Mouse (Mus musculus): ENCODE data around the gene Hoxd4. TPM values are rescaled to one million over a fixed set of nuclear protein-coding genes. Genes with fewer than 3 reads are reported as not detected.

The Hoxd4 gene
- polyA plus RNA-seq, 1 experiment from 2014 or later, result not detected

DNA sequence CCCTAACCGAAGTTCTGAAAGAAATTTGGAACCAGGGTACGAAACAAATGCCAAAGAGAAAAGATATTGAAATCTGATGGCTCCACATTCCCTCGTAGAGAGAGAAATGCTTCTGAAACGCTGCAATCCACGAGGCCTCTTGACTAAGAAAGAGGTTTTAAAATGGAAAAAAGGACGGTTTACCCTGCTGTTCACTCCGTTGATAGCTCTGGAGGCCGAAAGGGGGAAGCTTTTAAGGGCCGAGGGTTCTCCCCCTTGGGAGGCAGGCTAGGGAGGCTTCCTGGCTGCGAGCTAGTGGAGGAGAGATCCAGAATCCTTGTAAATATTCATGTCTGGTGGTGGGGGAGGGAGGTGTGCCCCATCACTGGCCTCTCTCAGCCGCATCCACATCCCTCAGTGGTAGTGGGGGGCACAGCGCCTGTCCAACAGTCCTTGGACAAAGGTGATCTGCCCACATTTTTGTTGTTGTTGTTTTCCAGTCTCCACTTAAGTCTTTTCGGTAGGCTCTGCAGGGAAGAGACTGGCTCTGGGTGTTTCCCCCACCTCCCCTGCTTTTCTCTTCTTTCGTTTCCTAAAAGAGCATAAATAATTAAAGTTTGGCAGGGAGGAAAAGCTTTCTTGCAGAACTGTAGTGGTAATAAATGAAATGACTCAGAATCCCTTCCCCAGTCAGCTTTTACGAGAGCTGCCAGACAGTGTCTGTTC is 32.7 kb upstream of the Hoxd4 start, which contains the start of gene Hoxd11:
TSS of gene Hoxd11 (plus strand) at position 667 of the 705 bp plus-strand sequence.
- under 1% methylated on average over 15 of the region's 15 CpGs for WGBS
- Histone ChIP-seq H3K4me2 (ENCODE audit: low read length) (no peak within 1 kb of the TSS), H3K27ac (ENCODE audit: low read length) (no peak within 1 kb of the TSS)

GRCm38 (mm10) chr2:74679596-74679971 is 32.1 kb upstream of the Hoxd4 start:
- Histone ChIP-seq H3K36me3 (ENCODE audit: control insufficient read depth, insufficient read depth, low read length) (no peaks in the 10 kb centered on the region), H3K27ac (ENCODE audit: low read length) (no peak overlapping the region), H3K4me3 (ENCODE audit: low read depth, low read length) (no peak overlapping the region), H3K4me1 (ENCODE audit: control insufficient read depth, insufficient read depth, low read length) (0 out of 2 replicates have a peak, but pooled peaks cover 6% of the 10 kb centered on the region), H3K9ac (ENCODE audit: low read depth, low read length) (no peak overlapping the region), H3K27me3 (ENCODE audit: control insufficient read depth, insufficient read depth, low read depth, low read length) (peaks cover 97% of the 10 kb centered on the region), H3K4me2 (ENCODE audit: low read length) (no peak overlapping the region), H3K9me3 (replicated peaks; ENCODE audit: control insufficient read depth, low read length, poor library complexity, severe bottlenecking) (no peaks in the 10 kb centered on the region)
- ATAC-seq, result no peak
- WGBS, result under 1% methylated on average over 26 of the region's 26 CpGs

More for the DNA sequence above, 32.7 kb upstream of the Hoxd4 start, which contains the start of gene Hoxd11:
- H3K9me3 ChIP-seq (replicated peaks; ENCODE audit: control insufficient read depth, low read length, poor library complexity, severe bottlenecking), result no peaks in the 10 kb centered on the region
- 0 out of 2 replicates have a peak, but pooled peaks cover 6% of the 10 kb centered on the region for H3K4me1 ChIP-seq (ENCODE audit: control insufficient read depth, insufficient read depth, low read length)
- peaks cover 97% of the 10 kb centered on the region for H3K27me3 ChIP-seq (ENCODE audit: control insufficient read depth, insufficient read depth, low read depth, low read length)
- H3K4me3 ChIP-seq (ENCODE audit: low read depth, low read length), result no peak within 1 kb of the TSS
- no peak within 1 kb of the TSS for H3K9ac ChIP-seq (ENCODE audit: low read depth, low read length)
- no peak for ATAC-seq
- H3K36me3 ChIP-seq (ENCODE audit: control insufficient read depth, insufficient read depth, low read length), result no peaks in the 10 kb centered on the region

GRCm38 (mm10) chr2:74679980-74680379 is 31.7 kb upstream of the Hoxd4 start:
- peaks cover 99% of the 10 kb centered on the region for H3K27me3 ChIP-seq (ENCODE audit: control insufficient read depth, insufficient read depth, low read depth, low read length)
- no peaks in the 10 kb centered on the region for H3K36me3 ChIP-seq (ENCODE audit: control insufficient read depth, insufficient read depth, low read length)
- no peaks in the 10 kb centered on the region for H3K9me3 ChIP-seq (replicated peaks; ENCODE audit: control insufficient read depth, low read length, poor library complexity, severe bottlenecking)
- H3K4me3 ChIP-seq (ENCODE audit: low read depth, low read length), result no peak overlapping the region
- H3K9ac ChIP-seq (ENCODE audit: low read depth, low read length), result no peak overlapping the region
- H3K27ac ChIP-seq (ENCODE audit: low read length), result no peak overlapping the region
- no peak for ATAC-seq
- under 1% methylated on average over 23 of the region's 23 CpGs for WGBS
- no peak overlapping the region for H3K4me2 ChIP-seq (ENCODE audit: low read length)
- 0 out of 2 replicates have a peak, but pooled peaks cover 6% of the 10 kb centered on the region for H3K4me1 ChIP-seq (ENCODE audit: control insufficient read depth, insufficient read depth, low read length)

GRCm38 (mm10) chr2:74680561-74681398 is 30.9 kb upstream of the Hoxd4 start:
- H3K9me3 ChIP-seq (replicated peaks; ENCODE audit: control insufficient read depth, low read length, poor library complexity, severe bottlenecking), result no peaks in the 10 kb centered on the region
- H3K4me3 ChIP-seq (ENCODE audit: low read depth, low read length), result no peak overlapping the region
- H3K27me3 ChIP-seq (ENCODE audit: control insufficient read depth, insufficient read depth, low read depth, low read length), result peaks cover 98% of the 10 kb centered on the region
- no peaks in the 10 kb centered on the region for H3K36me3 ChIP-seq (ENCODE audit: control insufficient read depth, insufficient read depth, low read length)
- H3K9ac ChIP-seq (ENCODE audit: low read depth, low read length), result no peak overlapping the region
- H3K4me2 ChIP-seq (ENCODE audit: low read length), result no peak overlapping the region
- H3K27ac ChIP-seq (ENCODE audit: low read length), result no peak overlapping the region
- no peak for ATAC-seq
- H3K4me1 ChIP-seq (ENCODE audit: control insufficient read depth, insufficient read depth, low read length), result 0 out of 2 replicates have a peak, but pooled peaks cover 6% of the 10 kb centered on the region
- under 1% methylated on average over 21 of the region's 21 CpGs for WGBS

- Histone ChIP-seq H3K9me3 (replicated peaks; ENCODE audit: control insufficient read depth, low read length, poor library complexity, severe bottlenecking) (no peaks in the 10 kb centered on the region), H3K9ac (ENCODE audit: low read depth, low read length) (no peak overlapping the region), H3K4me2 (ENCODE audit: low read length) (peak overlapping the region; percentile 5), H3K27me3 (ENCODE audit: control insufficient read depth, insufficient read depth, low read depth, low read length) (peaks cover 92% of the 10 kb centered on the region), H3K36me3 (ENCODE audit: control insufficient read depth, insufficient read depth, low read length) (no peaks in the 10 kb centered on the region), H3K4me3 (ENCODE audit: low read depth, low read length) (peak overlapping the region; percentile 18; the same call in 1 of the 2 replicates), H3K27ac (ENCODE audit: low read length) (no peak overlapping the region), H3K4me1 (ENCODE audit: control insufficient read depth, insufficient read depth, low read length) (0 out of 2 replicates have a peak, but pooled peaks cover 6% of the 10 kb centered on the region)
- under 1% methylated on average over 71 of the region's 78 CpGs for WGBS
- ATAC-seq, result peak; percentile 25; the same call in 1 of the 2 replicates
Measured at GRCm38 (mm10) chr2:74681594-74682531, 29.9 kb upstream of the Hoxd4 start.

- H3K27ac ChIP-seq (ENCODE audit: low read length), result no peak overlapping the region
- no peaks in the 10 kb centered on the region for H3K36me3 ChIP-seq (ENCODE audit: control insufficient read depth, insufficient read depth, low read length)
- ATAC-seq, result no peak
- no peak overlapping the region for H3K9ac ChIP-seq (ENCODE audit: low read depth, low read length)
- no peaks in the 10 kb centered on the region for H3K9me3 ChIP-seq (replicated peaks; ENCODE audit: control insufficient read depth, low read length, poor library complexity, severe bottlenecking)
- WGBS, result under 1% methylated on average over 27 of the region's 51 CpGs
- H3K4me3 ChIP-seq (ENCODE audit: low read depth, low read length), result peak overlapping the region; percentile 18; the same call in 1 of the 2 replicates
- peaks cover 90% of the 10 kb centered on the region for H3K27me3 ChIP-seq (ENCODE audit: control insufficient read depth, insufficient read depth, low read depth, low read length)
- H3K4me2 ChIP-seq (ENCODE audit: low read length), result no peak overlapping the region
- H3K4me1 ChIP-seq (ENCODE audit: control insufficient read depth, insufficient read depth, low read length), result 0 out of 2 replicates have a peak, but pooled peaks cover 6% of the 10 kb centered on the region
Measured at GRCm38 (mm10) chr2:74682796-74683195, 28.9 kb upstream of the Hoxd4 start.

DNA sequence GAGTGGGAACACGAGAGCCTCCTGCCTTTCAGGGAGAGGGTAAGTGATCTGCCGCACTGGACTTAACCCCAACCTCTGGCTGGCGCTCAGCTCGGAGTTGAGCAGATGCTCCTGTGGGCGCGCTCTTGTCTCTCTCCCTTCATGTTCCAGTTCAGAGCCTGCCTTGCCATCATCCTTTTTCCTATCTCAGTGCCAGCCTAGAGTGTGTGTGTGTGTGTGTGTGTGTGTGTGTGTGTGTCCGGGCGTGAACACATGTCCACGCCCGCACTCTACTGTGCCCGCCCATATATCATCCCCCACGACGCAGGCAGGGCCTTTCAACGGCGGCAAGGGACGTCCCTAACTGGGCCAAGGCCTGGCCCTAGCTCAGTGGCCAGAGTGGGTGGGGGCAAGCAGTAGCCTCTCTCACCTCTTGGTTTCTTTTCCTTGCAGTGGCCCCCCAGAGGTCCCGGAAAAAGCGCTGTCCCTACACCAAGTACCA is 28.2 kb upstream of the Hoxd4 start:
- no peak overlapping the region for H3K4me2 ChIP-seq (ENCODE audit: low read length)
- no peak for ATAC-seq
- peaks cover 87% of the 10 kb centered on the region for H3K27me3 ChIP-seq (ENCODE audit: control insufficient read depth, insufficient read depth, low read depth, low read length)
- no peak overlapping the region for H3K9ac ChIP-seq (ENCODE audit: low read depth, low read length)
- no peaks in the 10 kb centered on the region for H3K9me3 ChIP-seq (replicated peaks; ENCODE audit: control insufficient read depth, low read length, poor library complexity, severe bottlenecking)
- H3K4me3 ChIP-seq (ENCODE audit: low read depth, low read length), result no peak overlapping the region
- WGBS, result under 1% methylated on average over 18 of the region's 18 CpGs
- H3K36me3 ChIP-seq (ENCODE audit: control insufficient read depth, insufficient read depth, low read length), result no peaks in the 10 kb centered on the region
- H3K27ac ChIP-seq (ENCODE audit: low read length), result no peak overlapping the region
- 0 out of 2 replicates have a peak, but pooled peaks cover 6% of the 10 kb centered on the region for H3K4me1 ChIP-seq (ENCODE audit: control insufficient read depth, insufficient read depth, low read length)

GRCm38 (mm10) chr2:74684106-74684505 is 27.6 kb upstream of the Hoxd4 start:
- Histone ChIP-seq H3K27me3 (ENCODE audit: control insufficient read depth, insufficient read depth, low read depth, low read length) (peaks cover 87% of the 10 kb centered on the region), H3K9ac (ENCODE audit: low read depth, low read length) (no peak overlapping the region), H3K36me3 (ENCODE audit: control insufficient read depth, insufficient read depth, low read length) (no peaks in the 10 kb centered on the region), H3K9me3 (replicated peaks; ENCODE audit: control insufficient read depth, low read length, poor library complexity, severe bottlenecking) (no peaks in the 10 kb centered on the region), H3K27ac (ENCODE audit: low read length) (no peak overlapping the region), H3K4me2 (ENCODE audit: low read length) (no peak overlapping the region), H3K4me1 (ENCODE audit: control insufficient read depth, insufficient read depth, low read length) (0 out of 2 replicates have a peak, but pooled peaks cover 6% of the 10 kb centered on the region), H3K4me3 (ENCODE audit: low read depth, low read length) (no peak overlapping the region)
- under 1% methylated on average over 12 of the region's 12 CpGs for WGBS
- no peak for ATAC-seq

Data from midbrain, embryonic 16.5 days (tissue).